In genomic region chr17:51687226-51687625, GRCm38 (mm10) we compare ENCODE assay signal across 12 mouse cellular contexts.
"Had no signal": no experiment of that assay in that cellular context is flagged by ENCODE, and none has a peak within 500 bp of the region (broad histone marks: within the 10 kb centered on the region; RNA-seq: fewer than 3 reads in every experiment).

No protein-coding gene starts in this region.

- DNase-seq: liver, embryonic 13.5 days; liver, postnatal 0 days; lung, adult 2 months; lung, postnatal 14 days; lung, postnatal 36 days; right cerebral cortex, postnatal 14 days; thymus, adult 18-20 months; thymus, postnatal 14 days; thymus, postnatal 36 days had no signal

- ATAC-seq: liver, postnatal 0 days; lung, postnatal 0 days; midbrain, embryonic 13.5 days; midbrain, embryonic 16.5 days had no signal
